Comparison of ENCODE assay signal across 29 mouse cellular contexts in genomic region chr19:29740661-29741060, GRCm38 (mm10). TPM values are rescaled to one million over a fixed set of nuclear protein-coding genes. Genes with fewer than 3 reads are reported as not detected.
"Had no signal": no experiment of that assay in that cellular context is flagged by ENCODE, and none has a peak within 500 bp of the region (broad histone marks: within the 10 kb centered on the region; RNA-seq: fewer than 3 reads in every experiment).

No protein-coding gene starts in this region.

- H3K4me2 ChIP-seq: heart, embryonic 12.5 days; hindbrain, embryonic 12.5 days; hindbrain, embryonic 14.5 days; intestine, embryonic 15.5 days; limb, embryonic 13.5 days; limb, embryonic 15.5 days; liver, embryonic 12.5 days had no signal

- H3K4me3 ChIP-seq: gastrocnemius, adult 2 months; heart, embryonic 10.5 days; heart, embryonic 12.5 days; hindbrain, embryonic 10.5 days; hindbrain, embryonic 12.5 days; intestine, embryonic 15.5 days; limb, embryonic 13.5 days; limb, embryonic 15.5 days; liver, embryonic 12.5 days had no signal

- H3K27ac ChIP-seq: gastrocnemius, adult 2 months; heart, embryonic 10.5 days; hindbrain, embryonic 10.5 days; hindbrain, embryonic 12.5 days; hindbrain, embryonic 14.5 days; intestine, embryonic 15.5 days; limb, embryonic 13.5 days; limb, embryonic 15.5 days; liver, embryonic 12.5 days; liver, embryonic 14.5 days had no signal

- H3K9me3 ChIP-seq: heart, embryonic 10.5 days; heart, embryonic 12.5 days; hindbrain, embryonic 10.5 days; hindbrain, embryonic 12.5 days; intestine, embryonic 15.5 days; limb, embryonic 13.5 days; limb, embryonic 15.5 days; liver, embryonic 12.5 days had no signal

- H3K9ac ChIP-seq: heart, embryonic 12.5 days; hindbrain, embryonic 12.5 days; hindbrain, embryonic 14.5 days; intestine, embryonic 15.5 days; limb, embryonic 13.5 days; limb, embryonic 15.5 days; liver, embryonic 12.5 days; liver, embryonic 14.5 days had no signal

- H3K36me3 ChIP-seq: heart, embryonic 10.5 days; heart, embryonic 12.5 days; hindbrain, embryonic 10.5 days; hindbrain, embryonic 12.5 days; intestine, embryonic 15.5 days; limb, embryonic 13.5 days; limb, embryonic 15.5 days; liver, embryonic 12.5 days had no signal

- H3K4me1 ChIP-seq: heart, embryonic 10.5 days; heart, embryonic 12.5 days; hindbrain, embryonic 10.5 days; hindbrain, embryonic 12.5 days; intestine, embryonic 15.5 days; limb, embryonic 13.5 days; limb, embryonic 15.5 days; liver, embryonic 12.5 days had no signal

- DNase-seq: gastrocnemius, adult 2 months; gastrocnemius, postnatal 10 days; gastrocnemius, postnatal 25 days; heart, adult 18-20 months; heart, postnatal 10 days; heart, postnatal 4 days; layer of hippocampus, adult 9-11 months; layer of hippocampus, postnatal 36 days; left cerebral cortex, postnatal 4 days; lung, adult 18-20 months had no signal

- ATAC-seq: forebrain, embryonic 16.5 days; hindbrain, embryonic 16.5 days; inflammation-experienced regulatory T-cells, adult 6 months; intestine, embryonic 15.5 days; intestine, postnatal 0 days; liver, embryonic 12.5 days had no signal

- H3K27me3 ChIP-seq: heart, embryonic 12.5 days; hindbrain, embryonic 12.5 days; intestine, embryonic 15.5 days; limb, embryonic 13.5 days; limb, embryonic 15.5 days; liver, embryonic 12.5 days had no signal

RNA-seq across cellular contexts. Expression of gene Mlana, which starts 43.0 kb away (rescaled TPM):
- total RNA-seq: gastrocnemius, adult 2 months; gastrocnemius, postnatal 25 days; granulocyte monocyte progenitor cell, adult 5-6 weeks; left cerebral cortex, postnatal 25 days; left cerebral cortex, postnatal 4 days had no signal
- polyA plus RNA-seq: forebrain, embryonic 16.5 days; hindbrain, embryonic 12.5 days; hindbrain, embryonic 14.5 days; hindbrain, embryonic 16.5 days; inflammation-experienced regulatory T-cells, adult 6 months; intestine, embryonic 15.5 days; large intestine, adult 2 months; limb, embryonic 11.5 days; liver, embryonic 12.5 days; liver, embryonic 14.5 days; liver, embryonic 16.5 days had no signal
